Mouse (Mus musculus) heart, embryonic 15.5 days (tissue): ENCODE results near the gene Dnm3. TPM values are rescaled to one million over a fixed set of nuclear protein-coding genes. Genes with fewer than 3 reads are reported as not detected.
A peak's percentile ranks its signal among the peaks of the same experiment; 100 is the strongest.

ENCODE experiments used
- ATAC-seq: fragments of 200-750 bp; cut with Nextera tagmentation; replicated peaks from 2 replicates; pipeline ENCODE4 v1.8.0; 2017; ENCODE audit warnings: low read depth, moderate TSS enrichment; ENCODE audit not compliant: insufficient number of reproducible peaks, insufficient read depth, low FRiP score
- H3K27ac ChIP-seq: fragments of 300-500 bp; sonication (generic); 2 replicates; pipeline ENCODE4 v1.5.1; 2015; ENCODE audit warnings: mild to moderate bottlenecking, inconsistent platforms
- H3K27me3 ChIP-seq: fragments of 300-500 bp; sonication (generic); 2 replicates; pipeline ENCODE4 v1.6.1; 2015; ENCODE audit warnings: inconsistent platforms
- H3K36me3 ChIP-seq: fragments of 300-500 bp; sonication (generic); 2 replicates; pipeline ENCODE4 v1.6.1; 2015; ENCODE audit warnings: mild to moderate bottlenecking, inconsistent platforms
- H3K4me1 ChIP-seq: fragments of 300-500 bp; sonication (generic); replicated peaks from 2 replicates; pipeline ENCODE4 v1.6.1; 2015; ENCODE audit warnings: inconsistent platforms
- H3K4me2 ChIP-seq: fragments of 300-500 bp; sonication (generic); 2 replicates; pipeline ENCODE4 v1.6.1; 2015; ENCODE audit warnings: inconsistent platforms, mild to moderate bottlenecking, moderate library complexity
- H3K4me3 ChIP-seq: fragments of 300-500 bp; sonication (generic); 2 replicates; pipeline ENCODE4 v1.5.1; 2015; ENCODE audit warnings: mild to moderate bottlenecking, inconsistent platforms
- H3K9ac ChIP-seq: fragments of 300-500 bp; sonication (generic); 2 replicates; pipeline ENCODE4 v1.6.1; 2015; ENCODE audit warnings: mild to moderate bottlenecking, inconsistent platforms
- H3K9me3 ChIP-seq: fragments of 300-500 bp; sonication (generic); replicated peaks from 2 replicates; pipeline ENCODE4 v1.6.1; 2016; ENCODE audit warnings: inconsistent platforms
- WGBS: fragments of 180-500 bp; shearing (Covaris S2); methylation state at CpG from one replicate; pipeline ENCODE4 v1.1.7; 2015; ENCODE audit warnings: mixed read lengths; 5-methylcytosine and 5-hydroxymethylcytosine counted together
- polyA plus RNA-seq: library from polyadenylated mRNA; unstranded; fragments of >200 nt; fragmentation: Nextera tagmentation; extraction: Ambion mirVana; gene quantifications from 2 replicates; pipeline ENCODE4 v1.2.1, GENCODE M21; 2015

Gene Dnm3
- 1.7 and 2.2 TPM in 2 replicates for polyA plus RNA-seq

- H3K27me3 ChIP-seq: peaks cover 23% of the 10 kb centered on the region
Observed at GRCm38 (mm10) chr1:162477246-162478209, at the start of gene Dnm3. Dnm3 (minus strand) TSS chr1:162478034.

GRCm38 (mm10) chr1:162515116-162515515, 37.3 kb upstream of the Dnm3 start:
- Histone ChIP-seq H3K4me2 (no peak overlapping the region), H3K27ac (no peak overlapping the region), H3K4me1 (no peaks in the 10 kb centered on the region), H3K9ac (no peak overlapping the region), H3K9me3 (no peaks in the 10 kb centered on the region), H3K4me3 (no peak overlapping the region), H3K36me3 (no peaks in the 10 kb centered on the region), H3K27me3 (no peaks in the 10 kb centered on the region)
- no peak for ATAC-seq
- WGBS: 59% methylated on average over 1 of the region's 1 CpGs

More at GRCm38 (mm10) chr1:162477246-162478209, at the start of gene Dnm3:
- peak within 1 kb of the TSS; percentile 61 for H3K9ac ChIP-seq
- ATAC-seq: peak; percentile 96
- whole genome bisulfite sequencing: under 1% methylated on average over 56 of the region's 56 CpGs
- H3K4me3 ChIP-seq: peak within 1 kb of the TSS; percentile 67
- peaks cover 10% of the 10 kb centered on the region for H3K4me1 ChIP-seq
- H3K4me2 ChIP-seq: peak within 1 kb of the TSS; percentile 99
- no peak within 1 kb of the TSS for H3K27ac ChIP-seq
- no peaks in the 10 kb centered on the region for H3K9me3 ChIP-seq
- H3K36me3 ChIP-seq: no peaks in the 10 kb centered on the region

- H3K9me3 ChIP-seq: no peaks in the 10 kb centered on the region
- H3K27me3 ChIP-seq: no peaks in the 10 kb centered on the region
- ATAC-seq: no peak
- no peaks in the 10 kb centered on the region for H3K36me3 ChIP-seq
- H3K4me2 ChIP-seq: no peak overlapping the region
- no peak overlapping the region for H3K4me3 ChIP-seq
- H3K27ac ChIP-seq: no peak overlapping the region
- no peak overlapping the region for H3K9ac ChIP-seq
- peaks cover 8% of the 10 kb centered on the region for H3K4me1 ChIP-seq
- WGBS: 43% methylated on average over 2 of the region's 2 CpGs
Observed at GRCm38 (mm10) chr1:162510013-162510356, 32.2 kb upstream of the Dnm3 start.

- no peak overlapping the region for H3K27ac ChIP-seq
- no peak overlapping the region for H3K4me3 ChIP-seq
- peak; percentile 73 for ATAC-seq
- no peaks in the 10 kb centered on the region for H3K27me3 ChIP-seq
- H3K4me1 ChIP-seq: peaks cover 8% of the 10 kb centered on the region
- no peak overlapping the region for H3K9ac ChIP-seq
- WGBS: 19% methylated on average over 12 of the region's 12 CpGs
- H3K36me3 ChIP-seq: no peaks in the 10 kb centered on the region
- H3K4me2 ChIP-seq: no peak overlapping the region
- no peaks in the 10 kb centered on the region for H3K9me3 ChIP-seq
Observed at GRCm38 (mm10) chr1:162509329-162510012, 31.6 kb upstream of the Dnm3 start.

GRCm38 (mm10) chr1:162508211-162509005, 30.6 kb upstream of the Dnm3 start:
- Histone ChIP-seq H3K27me3 (no peaks in the 10 kb centered on the region), H3K4me1 (peaks cover 8% of the 10 kb centered on the region), H3K4me2 (no peak overlapping the region), H3K36me3 (no peaks in the 10 kb centered on the region), H3K4me3 (no peak overlapping the region), H3K27ac (no peak overlapping the region), H3K9ac (no peak overlapping the region), H3K9me3 (no peaks in the 10 kb centered on the region)
- no peak for ATAC-seq
- WGBS: 69% methylated on average over 4 of the region's 4 CpGs

- H3K4me1 ChIP-seq: peaks cover 8% of the 10 kb centered on the region
- H3K9ac ChIP-seq: no peak overlapping the region
- no peaks in the 10 kb centered on the region for H3K36me3 ChIP-seq
- 78% methylated on average over 4 of the region's 4 CpGs for WGBS
- no peak overlapping the region for H3K4me3 ChIP-seq
- no peak for ATAC-seq
- no peaks in the 10 kb centered on the region for H3K9me3 ChIP-seq
- no peaks in the 10 kb centered on the region for H3K27me3 ChIP-seq
- no peak overlapping the region for H3K4me2 ChIP-seq
- H3K27ac ChIP-seq: no peak overlapping the region
Observed at GRCm38 (mm10) chr1:162506516-162506915, 28.7 kb upstream of the Dnm3 start.

- ATAC-seq: no peak
- Histone ChIP-seq H3K27me3 (no peaks in the 10 kb centered on the region), H3K27ac (no peak overlapping the region), H3K4me3 (no peak overlapping the region), H3K9ac (no peak overlapping the region), H3K4me2 (no peak overlapping the region), H3K9me3 (no peaks in the 10 kb centered on the region), H3K4me1 (peaks cover 8% of the 10 kb centered on the region), H3K36me3 (no peaks in the 10 kb centered on the region)
- WGBS: 72% methylated on average over 6 of the region's 6 CpGs
Observed at GRCm38 (mm10) chr1:162505649-162506048, 27.8 kb upstream of the Dnm3 start.

- H3K4me1 ChIP-seq: peaks cover 10% of the 10 kb centered on the region
- WGBS: 2% methylated on average over 19 of the region's 19 CpGs
- peak overlapping the region; percentile 67 for H3K4me3 ChIP-seq
- no peak for ATAC-seq
- peaks cover 23% of the 10 kb centered on the region for H3K27me3 ChIP-seq
- peak overlapping the region; percentile 99 for H3K4me2 ChIP-seq
- H3K9me3 ChIP-seq: no peaks in the 10 kb centered on the region
- no peak overlapping the region for H3K27ac ChIP-seq
- H3K36me3 ChIP-seq: no peaks in the 10 kb centered on the region
- no peak overlapping the region; the same call in 1 of the 2 replicates for H3K9ac ChIP-seq
Observed at GRCm38 (mm10) chr1:162476531-162477080, 1.2 kb downstream of the Dnm3 start.

GRCm38 (mm10) chr1:162472949-162473348, 4.9 kb downstream of the Dnm3 start:
- H3K4me1 ChIP-seq: peaks cover 10% of the 10 kb centered on the region
- WGBS: 59% methylated on average over 1 of the region's 1 CpGs
- ATAC-seq: no peak
- H3K4me2 ChIP-seq: no peak overlapping the region
- H3K27ac ChIP-seq: no peak overlapping the region
- H3K36me3 ChIP-seq: no peaks in the 10 kb centered on the region
- H3K9ac ChIP-seq: no peak overlapping the region
- no peak overlapping the region for H3K4me3 ChIP-seq
- no peaks in the 10 kb centered on the region for H3K9me3 ChIP-seq
- peaks cover 23% of the 10 kb centered on the region for H3K27me3 ChIP-seq

GRCm38 (mm10) chr1:162471089-162471488, 6.7 kb downstream of the Dnm3 start:
- H3K36me3 ChIP-seq: no peaks in the 10 kb centered on the region
- no peaks in the 10 kb centered on the region for H3K9me3 ChIP-seq
- no peak for ATAC-seq
- no peaks in the 10 kb centered on the region for H3K4me1 ChIP-seq
- no peak overlapping the region for H3K9ac ChIP-seq
- no peak overlapping the region for H3K4me3 ChIP-seq
- H3K27me3 ChIP-seq: peaks cover 6% of the 10 kb centered on the region
- H3K27ac ChIP-seq: no peak overlapping the region
- H3K4me2 ChIP-seq: no peak overlapping the region
